Mouse (Mus musculus): ENCODE measurements around the gene Ets1.

Ets1 gene

DNA sequence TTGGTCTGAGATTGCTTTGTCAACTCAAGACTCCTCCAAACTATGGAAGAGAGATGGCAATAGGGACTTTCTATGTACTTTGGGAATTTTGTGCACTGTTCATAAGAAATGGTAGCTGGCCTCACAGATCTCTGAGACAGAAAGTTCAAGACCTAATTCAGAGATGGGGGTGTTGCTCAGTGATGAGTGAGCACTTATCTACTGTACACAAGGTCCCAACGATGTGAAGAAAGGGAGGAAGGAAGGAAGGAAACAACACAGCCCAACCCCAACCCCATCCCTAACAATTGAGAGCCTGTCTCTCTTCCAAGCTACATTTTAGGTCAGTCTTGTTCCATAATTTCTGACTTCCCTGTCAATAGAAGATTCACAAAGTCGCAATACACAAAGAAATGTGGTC is 125.3 kb downstream of the Ets1 start:
- DNase-seq (ENCODE audit: low read depth) = no peak

DNA sequence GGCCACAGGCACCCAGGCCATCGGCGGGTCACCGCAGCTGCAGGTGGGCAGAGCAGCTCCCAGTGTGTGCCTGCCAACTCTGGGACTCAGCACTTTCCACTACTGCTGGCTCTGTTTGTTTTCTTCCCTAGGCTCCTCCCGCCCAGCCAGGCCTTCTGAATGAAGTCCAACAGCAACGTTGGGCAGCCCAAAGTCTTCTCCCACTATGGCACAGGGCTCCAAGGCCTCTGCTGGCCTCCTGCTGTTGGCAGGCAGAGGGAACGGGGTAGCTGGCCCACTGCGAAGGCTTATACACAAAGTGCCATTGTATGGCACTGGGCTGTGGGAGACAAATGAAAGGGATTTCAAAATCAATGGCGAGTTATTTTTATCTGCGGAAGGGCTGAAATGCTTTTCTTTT is 128.4 kb downstream of the Ets1 start:
- DNase-seq (ENCODE audit: low read depth) = no peak

- no peak for DNase-seq (ENCODE audit: low read depth)
Measured at GRCm38 (mm10) chr9:32765123-32765522, 129.1 kb downstream of the Ets1 start.

DNA sequence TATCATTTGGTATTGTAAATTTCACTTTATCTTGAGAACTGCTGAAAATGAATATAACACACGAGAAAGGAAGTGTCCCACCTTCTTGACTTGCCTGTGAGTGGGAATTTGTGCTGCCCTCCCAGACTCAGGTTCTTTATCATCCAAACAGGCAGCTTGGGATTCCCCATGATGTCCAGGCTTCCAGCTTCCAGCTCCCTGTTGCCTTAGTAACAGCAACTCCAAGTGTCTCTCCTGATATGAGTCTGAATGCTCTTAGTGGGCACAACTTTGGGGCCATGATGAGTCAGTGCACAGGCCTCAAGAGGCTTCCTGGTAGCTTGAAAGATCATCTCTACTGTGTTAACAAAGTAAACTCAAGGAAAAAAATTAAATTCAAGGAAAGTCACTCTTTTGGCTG is 142.8 kb downstream of the Ets1 start:
- DNase-seq (ENCODE audit: low read depth) = no peak

DNA sequence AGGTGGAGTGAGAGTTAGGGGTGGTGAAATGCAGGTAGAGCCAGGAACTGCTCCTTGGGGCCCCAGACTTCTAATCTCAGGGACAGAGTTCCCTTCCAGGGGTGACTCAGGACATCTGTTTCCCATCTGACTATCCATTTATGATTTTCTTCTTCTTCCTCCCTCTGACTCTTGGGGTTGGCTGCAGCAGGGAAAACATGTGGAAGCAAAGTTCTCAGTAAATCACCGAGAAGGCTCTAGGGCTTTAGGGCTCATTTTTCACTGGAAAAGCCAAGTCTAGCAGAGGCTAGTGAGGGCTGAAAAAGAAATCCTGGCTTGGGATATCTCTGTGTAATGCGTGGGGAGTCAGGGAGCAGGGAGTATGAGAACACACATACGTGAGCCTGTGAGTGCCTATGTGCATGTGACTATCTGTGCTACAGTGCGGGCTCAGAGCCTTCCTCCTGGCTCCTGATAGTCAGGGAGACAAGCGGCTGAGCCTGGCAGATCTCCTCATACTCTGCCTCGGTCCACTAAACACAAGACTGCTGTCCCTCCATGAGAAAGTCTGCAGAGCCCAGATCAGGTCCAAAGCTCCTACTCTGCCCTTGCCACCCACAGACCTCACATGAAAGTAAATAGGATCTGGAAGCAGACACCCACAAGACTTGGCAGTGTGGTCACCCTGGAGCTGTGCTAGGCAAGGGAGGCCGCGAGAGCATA is 146.5 kb downstream of the Ets1 start:
- DNase-seq (ENCODE audit: low read depth) = no peak

- no peak for DNase-seq (ENCODE audit: low read depth)
Measured at GRCm38 (mm10) chr9:32787091-32787490, 151.1 kb downstream of the Ets1 start.

DNA sequence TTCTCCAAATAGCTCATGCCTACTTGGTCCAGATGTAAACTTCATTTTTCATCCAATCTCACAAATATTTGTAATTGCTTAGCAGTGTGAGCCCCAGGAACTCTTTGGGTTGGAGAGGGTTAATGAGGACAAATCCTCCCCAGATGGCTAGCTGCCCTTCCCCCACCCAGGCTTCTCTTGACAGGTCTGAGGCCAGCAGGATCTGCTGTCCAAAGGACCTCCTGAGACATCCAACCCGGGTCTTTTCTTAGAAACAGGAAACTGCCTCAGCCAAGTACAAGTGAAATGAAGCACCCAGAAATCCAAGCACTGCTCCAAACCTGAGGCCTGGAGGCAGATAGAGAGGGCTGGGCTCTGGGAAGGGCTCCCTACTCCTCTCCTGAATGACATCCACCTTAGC is 151.6 kb downstream of the Ets1 start:
- no peak for DNase-seq (ENCODE audit: low read depth)

DNA sequence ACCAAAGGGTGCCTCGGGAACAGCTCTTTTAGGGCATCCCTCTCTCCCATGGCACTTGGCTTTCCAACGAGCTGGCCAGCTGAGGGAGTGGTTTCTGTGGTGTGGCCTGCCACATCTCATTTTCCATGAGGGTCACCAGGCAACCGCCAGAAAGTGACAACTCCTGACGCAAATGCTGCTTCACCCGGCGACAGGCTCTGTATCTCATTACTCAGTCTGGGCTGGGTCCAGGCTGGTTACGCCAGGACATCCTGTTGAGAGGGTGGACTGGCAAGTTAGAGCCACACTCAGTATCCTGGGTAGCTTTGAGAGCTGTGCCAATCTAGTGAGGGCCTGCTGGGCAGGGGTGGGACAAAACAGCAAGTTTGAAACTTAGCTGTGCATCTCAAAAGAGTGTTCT is 153.3 kb downstream of the Ets1 start:
- no peak for DNase-seq (ENCODE audit: low read depth)

DNA sequence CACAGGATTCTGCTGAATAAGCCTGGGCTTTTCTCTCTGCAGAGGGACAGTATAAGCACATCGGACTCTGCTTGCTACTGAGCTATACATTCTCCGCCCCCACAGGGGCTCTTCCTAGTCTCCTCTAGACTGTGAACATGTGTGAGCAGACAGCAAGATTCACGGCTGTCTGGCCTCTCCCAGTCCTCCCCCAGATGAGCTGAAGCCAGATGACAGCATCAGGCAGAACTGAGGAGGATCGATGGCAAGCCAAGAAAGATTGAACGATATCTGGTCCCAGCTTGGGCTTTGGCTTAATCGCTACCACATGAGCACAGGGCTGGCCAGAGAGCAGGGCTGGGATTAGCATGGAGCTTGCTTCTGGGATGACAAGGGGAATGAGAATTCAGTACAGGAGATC is 155.7 kb downstream of the Ets1 start:
- no peak for DNase-seq (ENCODE audit: low read depth)

- no peak for DNase-seq (ENCODE audit: low read depth)
Measured at GRCm38 (mm10) chr9:32798171-32798570, 162.2 kb downstream of the Ets1 start.

GRCm38 (mm10) chr9:32806106-32806505 is 170.1 kb downstream of the Ets1 start:
- no peak for DNase-seq (ENCODE audit: low read depth)

Measured in 416B (cell line).